Mouse (Mus musculus): ENCODE results near the gene Ctsw. TPM values are rescaled to one million over a fixed set of nuclear protein-coding genes. Genes with fewer than 3 reads are reported as not detected.

The Ctsw gene
- polyA plus RNA-seq, 2 experiments: 0.25 to 0.27 TPM

DNA sequence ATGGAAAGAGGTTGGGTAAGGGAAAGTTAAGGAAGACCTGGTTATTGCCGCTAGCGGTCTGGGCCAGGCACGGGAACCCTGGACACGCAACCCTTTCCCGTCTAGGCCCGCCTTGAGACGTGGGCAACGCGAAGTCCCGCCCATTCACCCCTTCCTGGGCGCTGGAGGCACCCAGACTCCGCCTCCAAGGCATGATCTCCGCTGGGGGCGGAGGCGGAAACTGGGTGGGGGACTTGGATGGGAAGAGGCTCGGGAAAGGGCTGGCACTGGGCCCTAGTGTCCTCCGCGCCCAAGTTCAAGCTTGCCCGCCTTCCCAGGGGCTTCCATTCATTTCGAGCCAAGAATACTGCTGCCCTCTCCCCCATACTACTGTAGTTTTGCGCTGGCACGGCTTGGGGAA is 5.4 kb upstream of the Ctsw start, which contains the start of gene Efemp2:
Efemp2 (plus strand) TSS at position 235 of the 400 bp plus-strand sequence.
- DNase-seq (ENCODE audit: low read depth in 3 of 3, low spot score in 3 of 3) (peak; percentile 34 to 46 (median 38)), ATAC-seq (ENCODE audit: insufficient read depth) (peak; percentile 65)
- peak within 1 kb of the TSS; percentile 39 to 46 for H3K4me3 ChIP-seq (ENCODE audit: insufficient read depth in 1 of 2, low read depth in 2 of 2, low read length in 2 of 2)
- WGBS (ENCODE audit: insufficient replicate concordance): 5% methylated on average over 22 of the region's 22 CpGs
- peaks cover 0 to 2% of the 10 kb centered on the region in 2 experiments; a peak in 1 of 4 replicates for H3K4me1 ChIP-seq (replicated peaks; ENCODE audit: control insufficient read depth in 2 of 2, insufficient read depth in 2 of 2, low read length in 1 of 2)
- H3K36me3 ChIP-seq (replicated peaks; ENCODE audit: control insufficient read depth, insufficient read depth, low read depth): no peaks in the 10 kb centered on the region
- peak within 1 kb of the TSS; percentile 70 for H3K4me2 ChIP-seq (ENCODE audit: low read depth)
- H3K27me3 ChIP-seq (ENCODE audit: control insufficient read depth, insufficient read depth, low read length): peaks cover 28% of the 10 kb centered on the region
- TF ChIP-seq CTCF (IDR thresholded peaks at IDR 0.05; ENCODE audit: low read depth): no peak
- no peaks in the 10 kb centered on the region for H3K9me3 ChIP-seq (ENCODE audit: control insufficient read depth, low read length)
- H3K27ac ChIP-seq: no peak within 1 kb of the TSS
- H3K9ac ChIP-seq (replicated peaks): peak within 1 kb of the TSS; percentile 1

DNA sequence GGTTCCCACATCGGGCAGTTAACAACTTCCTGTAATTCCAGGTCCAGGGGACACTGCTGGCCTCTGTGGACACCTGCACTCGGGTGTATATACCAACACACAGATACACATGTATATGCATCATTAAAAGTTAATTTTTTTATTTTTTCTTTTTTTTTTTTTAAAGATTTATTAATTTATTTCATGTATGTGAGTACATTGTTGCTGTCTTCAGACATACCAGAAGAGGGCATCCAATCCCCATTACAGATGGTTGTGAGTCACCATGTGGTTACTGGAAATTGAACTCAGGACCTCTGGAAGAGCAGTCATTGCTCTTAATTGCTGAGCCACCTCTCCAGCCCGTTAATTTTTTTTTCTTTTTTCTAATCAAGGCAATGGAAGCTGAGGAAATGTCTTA is 4.5 kb upstream of the Ctsw start:
- no peak for DNase-seq (ENCODE audit: low read depth in 3 of 3, low spot score in 3 of 3)
- H3K9me3 ChIP-seq (ENCODE audit: control insufficient read depth, low read length): no peaks in the 10 kb centered on the region
- no peak overlapping the region for H3K27ac ChIP-seq
- peak; percentile 34; the same call in 1 of the 2 replicates for TF ChIP-seq CTCF (IDR thresholded peaks at IDR 0.05; ENCODE audit: low read depth)
- no peak for TF ChIP-seq EP300 (IDR thresholded peaks at IDR 0.05; ENCODE audit: low read depth)
- WGBS (ENCODE audit: insufficient replicate concordance): 45% methylated on average over 3 of the region's 3 CpGs
- no peak for ATAC-seq (ENCODE audit: insufficient read depth)
- H3K9ac ChIP-seq (replicated peaks): no peak overlapping the region
- H3K4me2 ChIP-seq (ENCODE audit: low read depth): no peak overlapping the region
- H3K36me3 ChIP-seq (replicated peaks; ENCODE audit: control insufficient read depth, insufficient read depth, low read depth): no peaks in the 10 kb centered on the region
- no peak overlapping the region for H3K4me3 ChIP-seq (ENCODE audit: insufficient read depth in 1 of 2, low read depth in 2 of 2, low read length in 2 of 2)
- peaks cover 28% of the 10 kb centered on the region for H3K27me3 ChIP-seq (ENCODE audit: control insufficient read depth, insufficient read depth, low read length)
- H3K4me1 ChIP-seq (replicated peaks; ENCODE audit: control insufficient read depth in 2 of 2, insufficient read depth in 2 of 2, low read length in 1 of 2): peaks cover 0 to 2% of the 10 kb centered on the region in 2 experiments; a peak in 1 of 4 replicates

DNA sequence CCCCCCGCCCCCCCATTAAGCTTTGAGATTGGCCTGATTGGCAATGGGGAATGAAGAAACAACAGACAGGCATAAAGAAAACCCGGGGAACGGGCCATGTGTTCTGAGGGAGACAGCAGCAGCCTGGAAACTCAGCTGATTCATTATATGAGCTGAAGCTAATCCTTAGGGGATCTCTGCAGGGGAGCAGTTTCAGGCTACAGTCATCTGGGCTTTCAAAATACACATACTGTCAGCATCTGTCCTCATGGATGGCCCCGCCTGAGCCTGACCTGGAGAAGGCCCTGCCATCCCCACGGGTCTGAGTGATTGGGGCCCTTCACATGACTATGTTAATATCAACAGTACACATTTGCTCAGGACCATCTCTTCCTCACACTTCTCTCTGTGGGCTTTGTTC is 3.5 kb upstream of the Ctsw start:
- no peak for DNase-seq (ENCODE audit: low read depth in 3 of 3, low spot score in 3 of 3)
- Histone ChIP-seq H3K4me3 (ENCODE audit: insufficient read depth in 1 of 2, low read depth in 2 of 2, low read length in 2 of 2) (no peak overlapping the region), H3K9ac (replicated peaks) (no peak overlapping the region), H3K9me3 (ENCODE audit: control insufficient read depth, low read length) (no peaks in the 10 kb centered on the region), H3K36me3 (replicated peaks; ENCODE audit: control insufficient read depth, insufficient read depth, low read depth) (no peaks in the 10 kb centered on the region), H3K4me1 (replicated peaks; ENCODE audit: control insufficient read depth in 2 of 2, insufficient read depth in 2 of 2, low read length in 1 of 2) (peaks cover 0 to 2% of the 10 kb centered on the region in 2 experiments; a peak in 1 of 4 replicates), H3K27me3 (ENCODE audit: control insufficient read depth, insufficient read depth, low read length) (peaks cover 28% of the 10 kb centered on the region), H3K27ac (no peak overlapping the region), H3K4me2 (ENCODE audit: low read depth) (no peak overlapping the region)
- no peak for ATAC-seq (ENCODE audit: insufficient read depth)
- no peak for TF ChIP-seq EP300 (IDR thresholded peaks at IDR 0.05; ENCODE audit: low read depth)
- no peak for TF ChIP-seq CTCF (IDR thresholded peaks at IDR 0.05; ENCODE audit: low read depth)
- WGBS (ENCODE audit: insufficient replicate concordance): 53% methylated on average over 5 of the region's 5 CpGs

DNA sequence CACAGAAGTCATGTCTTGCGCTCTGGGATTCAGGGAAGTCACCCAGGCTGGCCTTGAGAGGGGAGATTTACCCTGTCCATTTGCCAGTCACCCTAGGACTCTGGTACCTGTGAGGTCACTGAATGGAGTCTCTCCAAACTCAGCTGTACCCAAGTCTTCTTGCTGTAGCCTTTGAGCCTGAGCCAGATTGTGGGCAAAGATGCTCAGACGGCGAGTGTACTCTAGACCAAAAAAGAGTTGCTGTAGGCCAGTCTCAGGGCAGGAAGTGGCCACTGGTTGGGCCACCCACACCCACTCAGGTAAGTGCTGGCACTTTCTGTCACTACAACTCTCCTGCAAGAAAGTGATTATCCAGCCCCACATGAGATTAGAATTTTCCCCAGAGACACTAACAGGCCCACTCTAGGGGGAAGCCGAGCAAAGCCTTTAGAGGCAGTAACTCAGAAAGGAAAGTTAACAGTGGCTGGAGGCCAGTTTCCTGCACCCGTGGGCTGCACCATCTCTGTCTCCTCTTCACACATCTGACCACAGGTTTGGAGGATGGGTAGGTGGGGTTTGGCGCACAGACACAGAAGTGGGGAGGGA is 1.3 kb downstream of the Ctsw start:
- TF ChIP-seq EP300 (IDR thresholded peaks at IDR 0.05; ENCODE audit: low read depth) (no peak), CTCF (IDR thresholded peaks at IDR 0.05; ENCODE audit: low read depth) (no peak)
- no peak for ATAC-seq (ENCODE audit: insufficient read depth)
- Histone ChIP-seq H3K36me3 (replicated peaks; ENCODE audit: control insufficient read depth, insufficient read depth, low read depth) (no peaks in the 10 kb centered on the region; the same call in none of the 2 replicates), H3K4me1 (replicated peaks; ENCODE audit: control insufficient read depth in 2 of 2, insufficient read depth in 2 of 2, low read length in 1 of 2) (no peaks in the 10 kb centered on the region), H3K4me3 (ENCODE audit: insufficient read depth in 1 of 2, low read depth in 2 of 2, low read length in 2 of 2) (no peak overlapping the region), H3K4me2 (ENCODE audit: low read depth) (no peak overlapping the region), H3K27me3 (ENCODE audit: control insufficient read depth, insufficient read depth, low read length) (no peaks in the 10 kb centered on the region), H3K9ac (replicated peaks) (no peak overlapping the region), H3K9me3 (ENCODE audit: control insufficient read depth, low read length) (no peaks in the 10 kb centered on the region), H3K27ac (no peak overlapping the region)
- 63% methylated on average over 6 of the region's 6 CpGs for WGBS (ENCODE audit: insufficient replicate concordance)
- DNase-seq (ENCODE audit: low read depth in 3 of 3, low spot score in 3 of 3): no peak

DNA sequence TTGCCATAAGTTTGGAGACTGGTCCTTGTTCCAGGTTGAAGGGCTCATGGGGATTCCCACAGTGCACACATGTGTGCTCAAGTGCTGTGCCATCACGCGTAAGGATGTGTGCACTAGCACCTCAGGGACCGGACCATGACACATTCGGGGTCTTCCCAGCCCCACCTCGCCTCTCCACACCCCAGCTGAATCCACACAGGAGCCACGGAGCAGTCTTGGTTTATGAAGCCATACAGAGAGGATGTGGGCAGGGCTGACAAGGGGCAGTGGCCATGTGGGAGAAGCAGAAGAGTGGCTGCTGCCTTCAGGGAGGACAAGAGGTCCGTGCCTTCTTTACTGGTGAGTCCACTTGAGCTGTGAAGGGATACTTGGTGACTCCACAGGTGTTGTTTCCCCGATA is 3.3 kb downstream of the Ctsw start:
- no peak for TF ChIP-seq CTCF (IDR thresholded peaks at IDR 0.05; ENCODE audit: low read depth)
- TF ChIP-seq EP300 (IDR thresholded peaks at IDR 0.05; ENCODE audit: low read depth): no peak
- no peak for DNase-seq (ENCODE audit: low read depth in 3 of 3, low spot score in 3 of 3)
- WGBS (ENCODE audit: insufficient replicate concordance): 82% methylated on average over 8 of the region's 8 CpGs
- no peaks in the 10 kb centered on the region for H3K27me3 ChIP-seq (ENCODE audit: control insufficient read depth, insufficient read depth, low read length)
- H3K4me2 ChIP-seq (ENCODE audit: low read depth): no peak overlapping the region
- H3K4me1 ChIP-seq (replicated peaks; ENCODE audit: control insufficient read depth in 2 of 2, insufficient read depth in 2 of 2, low read length in 1 of 2): peaks cover 3 to 7% of the 10 kb centered on the region in 2 experiments; a peak in 2 of 4 replicates
- ATAC-seq (ENCODE audit: insufficient read depth): no peak
- no peak overlapping the region for H3K27ac ChIP-seq
- H3K9ac ChIP-seq (replicated peaks): no peak overlapping the region
- no peak overlapping the region for H3K4me3 ChIP-seq (ENCODE audit: insufficient read depth in 1 of 2, low read depth in 2 of 2, low read length in 2 of 2)
- H3K36me3 ChIP-seq (replicated peaks; ENCODE audit: control insufficient read depth, insufficient read depth, low read depth): no peaks in the 10 kb centered on the region; the same call in none of the 2 replicates
- no peaks in the 10 kb centered on the region for H3K9me3 ChIP-seq (ENCODE audit: control insufficient read depth, low read length)
